Mouse (Mus musculus) midbrain, embryonic 16.5 days (tissue): Measurements from ENCODE around the gene Krtap17-1. TPM values are rescaled to one million over a fixed set of nuclear protein-coding genes. Genes with fewer than 3 reads are reported as not detected.

Experiments
- ATAC-seq: fragments of 200-750 bp; cut with Nextera tagmentation; 2 replicates; pipeline ENCODE4 v1.8.0; 2017; ENCODE audit warnings: moderate TSS enrichment
- H3K27ac ChIP-seq: fragments of 300-500 bp; sonication (generic); 2 replicates; pipeline ENCODE4 v1.5.1; 2014; ENCODE audit warnings: mild to moderate bottlenecking, low read length, mixed read lengths
- H3K27me3 ChIP-seq: fragments of 300-500 bp; sonication (generic); 2 replicates; pipeline ENCODE4 v1.6.1; 2014; ENCODE audit warnings: low read depth, low read length, mixed read lengths; ENCODE audit not compliant: control insufficient read depth, insufficient read depth
- H3K36me3 ChIP-seq: fragments of 300-500 bp; sonication (generic); 2 replicates; pipeline ENCODE4 v1.6.1; 2014; ENCODE audit warnings: mild to moderate bottlenecking, low read length, moderate library complexity, mixed read lengths; ENCODE audit not compliant: control insufficient read depth, insufficient read depth
- H3K4me1 ChIP-seq: fragments of 300-500 bp; sonication (generic); 2 replicates; pipeline ENCODE4 v1.6.1; 2014; ENCODE audit warnings: mild to moderate bottlenecking, low read length, mixed read lengths; ENCODE audit not compliant: control insufficient read depth, insufficient read depth
- H3K4me2 ChIP-seq: fragments of 300-500 bp; sonication (generic); 2 replicates; pipeline ENCODE4 v1.6.1; 2014; ENCODE audit warnings: mild to moderate bottlenecking, low read length, mixed read lengths
- H3K4me3 ChIP-seq: fragments of 300-500 bp; sonication (generic); 2 replicates; pipeline ENCODE4 v1.5.1; 2014; ENCODE audit warnings: low read depth, mild to moderate bottlenecking, low read length, moderate library complexity, mixed read lengths
- H3K9ac ChIP-seq: fragments of 300-500 bp; sonication (generic); 2 replicates; pipeline ENCODE4 v1.6.1; 2014; ENCODE audit warnings: low read depth, low read length, mixed read lengths
- H3K9me3 ChIP-seq: fragments of 300-500 bp; sonication (generic); replicated peaks from 2 replicates; pipeline ENCODE4 v1.6.1; 2014; ENCODE audit warnings: mild to moderate bottlenecking, low read length, mixed read lengths; ENCODE audit not compliant: control insufficient read depth, poor library complexity, severe bottlenecking
- WGBS: fragments of 180-500 bp; shearing (Covaris S2); extraction: QIAGEN DNeasy Blood & Tissue Kit; methylation state at CpG from one replicate; pipeline ENCODE4 v1.1.7; 2014; 5-methylcytosine and 5-hydroxymethylcytosine counted together
- polyA plus RNA-seq: library from polyadenylated mRNA; unstranded; fragments of >200 nt; fragmentation: Nextera tagmentation; extraction: Ambion mirVana; gene quantifications from 2 replicates; pipeline ENCODE4 v1.2.1, GENCODE M21; 2015

Krtap17-1 gene
- polyA plus RNA-seq, 1 experiment from 2014 or later = 0.84 TPM

GRCm38 (mm10) chr11:99985291-99986092 is 8.3 kb downstream of the Krtap17-1 start:
- Histone ChIP-seq H3K27ac (peak overlapping the region; percentile 33), H3K27me3 (no peaks in the 10 kb centered on the region), H3K9ac (no peak overlapping the region), H3K4me3 (no peak overlapping the region), H3K36me3 (no peaks in the 10 kb centered on the region), H3K4me2 (no peak overlapping the region), H3K4me1 (no peaks in the 10 kb centered on the region), H3K9me3 (no peaks in the 10 kb centered on the region)
- 84% methylated on average over 20 of the region's 20 CpGs for WGBS
- peak; percentile 80 for ATAC-seq

GRCm38 (mm10) chr11:99983442-99983841 is 10.4 kb downstream of the Krtap17-1 start:
- H3K27ac ChIP-seq = no peak overlapping the region
- H3K9ac ChIP-seq = no peak overlapping the region
- no peaks in the 10 kb centered on the region for H3K36me3 ChIP-seq
- no peak overlapping the region for H3K4me3 ChIP-seq
- 86% methylated on average over 1 of the region's 1 CpGs for WGBS
- no peak overlapping the region for H3K4me2 ChIP-seq
- ATAC-seq = no peak
- H3K9me3 ChIP-seq = no peaks in the 10 kb centered on the region
- H3K4me1 ChIP-seq = no peaks in the 10 kb centered on the region
- no peaks in the 10 kb centered on the region for H3K27me3 ChIP-seq

- Histone ChIP-seq H3K27ac (no peak overlapping the region), H3K9me3 (no peaks in the 10 kb centered on the region), H3K9ac (no peak overlapping the region), H3K36me3 (no peaks in the 10 kb centered on the region), H3K27me3 (no peaks in the 10 kb centered on the region), H3K4me1 (no peaks in the 10 kb centered on the region), H3K4me2 (no peak overlapping the region), H3K4me3 (no peak overlapping the region)
- WGBS = 89% methylated on average over 9 of the region's 9 CpGs
- ATAC-seq = no peak
Measured at GRCm38 (mm10) chr11:99982731-99983130, 11.1 kb downstream of the Krtap17-1 start.

GRCm38 (mm10) chr11:99978953-99979352 is 14.8 kb downstream of the Krtap17-1 start, which contains the start of gene Krtap29-1:
TSS of gene Krtap29-1 (minus strand) at chr11:99979053.
- Histone ChIP-seq H3K4me2 (no peak within 1 kb of the TSS), H3K4me1 (no peaks in the 10 kb centered on the region), H3K27ac (no peak within 1 kb of the TSS), H3K36me3 (no peaks in the 10 kb centered on the region), H3K9ac (no peak within 1 kb of the TSS), H3K27me3 (no peaks in the 10 kb centered on the region), H3K9me3 (no peaks in the 10 kb centered on the region), H3K4me3 (no peak within 1 kb of the TSS)
- no peak for ATAC-seq
- 72% methylated on average over 5 of the region's 5 CpGs for WGBS

GRCm38 (mm10) chr11:99965961-99966360 is 27.8 kb downstream of the Krtap17-1 start:
- Histone ChIP-seq H3K9me3 (no peaks in the 10 kb centered on the region), H3K4me3 (no peak overlapping the region), H3K36me3 (no peaks in the 10 kb centered on the region), H3K4me2 (no peak overlapping the region), H3K27me3 (no peaks in the 10 kb centered on the region), H3K4me1 (no peaks in the 10 kb centered on the region), H3K9ac (no peak overlapping the region), H3K27ac (no peak overlapping the region)
- WGBS = 88% methylated on average over 2 of the region's 2 CpGs
- no peak for ATAC-seq

GRCm38 (mm10) chr11:99964213-99964612 is 29.6 kb downstream of the Krtap17-1 start:
- Histone ChIP-seq H3K9me3 (no peaks in the 10 kb centered on the region), H3K27ac (no peak overlapping the region), H3K36me3 (no peaks in the 10 kb centered on the region), H3K9ac (no peak overlapping the region), H3K4me3 (no peak overlapping the region), H3K4me1 (no peaks in the 10 kb centered on the region), H3K27me3 (no peaks in the 10 kb centered on the region), H3K4me2 (no peak overlapping the region)
- 53% methylated on average over 6 of the region's 6 CpGs for WGBS
- no peak for ATAC-seq

- Histone ChIP-seq H3K4me1 (no peaks in the 10 kb centered on the region), H3K27me3 (no peaks in the 10 kb centered on the region), H3K9ac (no peak within 1 kb of the TSS), H3K9me3 (no peaks in the 10 kb centered on the region; the same call in 1 of the 2 replicates), H3K27ac (no peak within 1 kb of the TSS), H3K4me3 (no peak within 1 kb of the TSS), H3K36me3 (no peaks in the 10 kb centered on the region), H3K4me2 (no peak within 1 kb of the TSS)
- 89% methylated on average over 2 of the region's 2 CpGs for WGBS
- no peak for ATAC-seq
Measured at GRCm38 (mm10) chr11:99948175-99948574, 45.6 kb downstream of the Krtap17-1 start, which contains the start of gene Krtap9-5. TSS of gene Krtap9-5 (plus strand) at chr11:99948475.

Other genes with a start within 250 kb of the Krtap17-1 start
- not detected in 2 replicates for gene Gm11595, start 221.1 kb downstream of the Krtap17-1 start, polyA plus RNA-seq
- gene Krtap4-8, start 213.3 kb downstream of the Krtap17-1 start, polyA plus RNA-seq = not detected in 2 replicates
- gene Krtap4-9, start 208.8 kb downstream of the Krtap17-1 start, polyA plus RNA-seq = not detected in 2 replicates
- gene Gm11596, start 200.5 kb downstream of the Krtap17-1 start, polyA plus RNA-seq = not detected in 2 replicates
- gene Gm11569, start 195.1 kb downstream of the Krtap17-1 start, polyA plus RNA-seq = not detected in 2 replicates
- gene Gm11554, start 189.5 kb downstream of the Krtap17-1 start, polyA plus RNA-seq = not detected in 2 replicates
- not detected in 2 replicates for gene Krtap4-13, start 184.1 kb downstream of the Krtap17-1 start, polyA plus RNA-seq
- gene Gm11564, start 178.3 kb downstream of the Krtap17-1 start, polyA plus RNA-seq = not detected in 2 replicates
- not detected in 2 replicates for gene 2300003K06Rik, start 155.9 kb downstream of the Krtap17-1 start, polyA plus RNA-seq
- gene Krtap4-16, start 142.4 kb downstream of the Krtap17-1 start, polyA plus RNA-seq = not detected in 2 replicates
- not detected in 2 replicates for gene Gm11568, start 136.1 kb downstream of the Krtap17-1 start, polyA plus RNA-seq
- not detected in 2 replicates for gene Gm11559, start 129.5 kb downstream of the Krtap17-1 start, polyA plus RNA-seq
- not detected in 2 replicates for gene Krtap9-1, start 120.6 kb downstream of the Krtap17-1 start, polyA plus RNA-seq
- not detected in 2 replicates for gene Gm11567, start 114.8 kb downstream of the Krtap17-1 start, polyA plus RNA-seq
- not detected in 2 replicates for gene Krtap31-1, start 86.1 kb downstream of the Krtap17-1 start, polyA plus RNA-seq
- not detected in 2 replicates for gene Gm11565, start 79.2 kb downstream of the Krtap17-1 start, polyA plus RNA-seq
- not detected in 2 replicates for gene Krtap31-2, start 57.7 kb downstream of the Krtap17-1 start, polyA plus RNA-seq
- gene Krtap9-5, start 45.5 kb downstream of the Krtap17-1 start, polyA plus RNA-seq = not detected in 2 replicates
- gene Krtap29-1, start 14.9 kb downstream of the Krtap17-1 start, polyA plus RNA-seq = not detected in 2 replicates
- 0.17 TPM in 1 of 2 replicates, not detected in the other for gene Krtap16-1, start 7.4 kb downstream of the Krtap17-1 start, polyA plus RNA-seq
- gene Krt33a, start 22.2 kb upstream of the Krtap17-1 start, polyA plus RNA-seq = not detected in 2 replicates
- gene Krt33b, start 35.9 kb upstream of the Krtap17-1 start, polyA plus RNA-seq = 0.11 TPM in 1 of 2 replicates, not detected in the other
- gene Krt34, start 47.6 kb upstream of the Krtap17-1 start, polyA plus RNA-seq = not detected in 2 replicates
- not detected in 2 replicates for gene Krt31, start 56.6 kb upstream of the Krtap17-1 start, polyA plus RNA-seq
- gene Krt32, start 94.2 kb upstream of the Krtap17-1 start, polyA plus RNA-seq = not detected in 2 replicates
- gene Krt35, start 102.2 kb upstream of the Krtap17-1 start, polyA plus RNA-seq = not detected in 2 replicates
- gene Krt36, start 111.6 kb upstream of the Krtap17-1 start, polyA plus RNA-seq = not detected in 2 replicates
- 0.11 TPM in 1 of 2 replicates, not detected in the other for gene Krt13, start 127.6 kb upstream of the Krtap17-1 start, polyA plus RNA-seq
- 0.31 and 0.40 TPM in 2 replicates for gene Krt15, start 141.9 kb upstream of the Krtap17-1 start, polyA plus RNA-seq
- 2.9 and 3.4 TPM in 2 replicates for gene Krt19, start 154.7 kb upstream of the Krtap17-1 start, polyA plus RNA-seq
- not detected in 2 replicates for gene Krt9, start 199.3 kb upstream of the Krtap17-1 start, polyA plus RNA-seq
- 0.19 and 0.28 TPM in 2 replicates for gene Krt14, start 213.6 kb upstream of the Krtap17-1 start, polyA plus RNA-seq